Mouse (Mus musculus) heart, adult 2 months (tissue): ENCODE data around the gene Syt12.

ENCODE experiments used
- CTCF ChIP-seq: fragments of 200-600 bp; IDR thresholded peaks from 2 replicates; pipeline ENCODE4 v1.8.1; 2022; ENCODE audit warnings: antibody characterized with exemption, mild to moderate bottlenecking, moderate library complexity
- EP300 ChIP-seq: fragments of 200-500 bp; IDR thresholded peaks from 2 replicates; pipeline ENCODE4 v1.6.1; 2011; ENCODE audit warnings: low read depth, low read length, control low read depth; ENCODE audit not compliant: insufficient read depth

DNA sequence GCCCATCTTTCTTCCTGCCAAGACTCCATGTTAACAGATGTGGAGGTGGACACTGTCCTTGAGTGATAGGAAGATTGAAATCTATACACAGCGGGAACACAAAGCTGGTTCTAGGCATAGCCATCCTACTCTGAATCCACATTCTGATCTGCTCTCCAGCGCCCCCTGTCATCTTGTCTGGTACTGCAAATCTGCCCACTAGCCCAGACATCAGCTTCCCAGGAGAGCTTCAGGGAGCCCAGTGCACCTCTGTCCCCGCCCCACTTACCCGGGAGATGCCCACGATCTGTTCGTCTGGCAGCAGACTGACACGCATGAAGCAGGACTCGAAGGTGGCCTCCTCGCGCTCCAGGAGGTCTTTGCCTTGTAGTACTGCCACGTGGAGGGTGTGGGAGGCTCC is 21.0 kb downstream of the Syt12 start:
- TF ChIP-seq CTCF (peak; percentile 71), EP300 (no peak)
